Mouse (Mus musculus) cerebellum, adult 18-20 months (tissue): Measurements from ENCODE around the gene Jph4.

Experiments used
- DNase-seq, 2 experiments: peaks; one replicate each; pipeline ENCODE4 v3.0.0; 2021

Jph4 gene

DNA sequence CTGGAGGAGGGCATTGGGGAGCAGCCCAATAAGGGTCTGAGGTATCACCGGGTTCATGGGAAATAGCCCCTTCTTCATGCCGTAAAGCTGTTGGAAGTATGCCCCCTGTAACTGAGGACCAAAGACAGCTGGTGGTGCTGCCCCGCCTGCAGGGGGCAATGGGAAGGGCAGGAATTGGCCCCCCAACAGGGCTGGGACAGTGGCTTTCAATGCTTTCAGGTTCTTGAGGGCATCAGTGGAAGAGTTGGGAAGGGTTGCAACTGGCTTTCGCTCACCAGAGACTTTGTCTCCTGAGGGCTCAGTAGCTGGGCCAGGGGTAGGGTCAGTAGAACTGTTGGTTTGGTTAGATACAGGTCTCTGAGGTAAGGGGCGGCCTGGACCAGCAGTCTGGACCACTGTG, 53.6 kb downstream of the Jph4 start:
- DNase-seq = peak in 1 of 2 experiments; percentile 48

DNA sequence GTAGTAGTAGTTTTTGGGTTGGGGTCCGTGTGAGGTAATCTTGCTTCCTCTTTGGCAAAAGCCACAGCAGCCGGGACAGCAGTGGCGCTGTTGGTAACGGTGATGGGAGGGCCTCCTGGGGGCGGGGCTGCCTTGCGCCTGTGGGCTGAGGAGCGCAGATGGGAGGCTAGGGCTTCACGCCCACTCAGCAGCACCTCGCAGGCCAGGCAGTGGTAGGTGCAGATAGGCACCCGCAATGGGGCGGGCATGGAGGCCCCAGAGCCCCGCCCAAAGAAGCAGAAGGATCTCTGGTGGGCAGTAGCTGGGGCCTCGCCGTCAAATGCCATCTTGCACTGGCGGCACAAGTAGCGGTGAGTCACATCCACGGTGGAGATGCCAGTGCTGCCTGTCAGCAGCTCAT, 54.1 kb downstream of the Jph4 start:
- peak; percentile 76 to 77 for DNase-seq

DNA sequence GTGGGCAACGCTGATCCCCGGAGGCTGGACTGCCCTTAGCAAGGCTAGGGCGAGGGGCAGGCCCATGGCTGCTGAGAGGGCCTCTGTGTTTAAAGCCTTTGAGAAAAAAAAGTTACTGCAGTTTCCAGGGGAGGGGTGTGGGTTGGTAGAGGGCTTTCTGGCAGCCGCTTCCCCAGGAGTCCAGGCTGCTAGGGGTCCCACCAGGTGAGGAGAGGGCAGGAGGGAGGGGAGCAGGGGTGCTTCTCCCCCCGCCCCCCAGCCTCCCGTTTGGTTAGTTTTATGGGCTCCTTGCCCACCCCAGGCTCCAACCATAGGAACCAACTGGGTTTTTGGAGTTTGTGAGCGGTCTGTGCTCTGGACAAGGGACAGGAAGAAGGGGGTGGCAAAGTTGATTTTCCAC, 54.9 kb downstream of the Jph4 start:
- peak in 1 of 2 experiments; percentile 26 for DNase-seq

DNA sequence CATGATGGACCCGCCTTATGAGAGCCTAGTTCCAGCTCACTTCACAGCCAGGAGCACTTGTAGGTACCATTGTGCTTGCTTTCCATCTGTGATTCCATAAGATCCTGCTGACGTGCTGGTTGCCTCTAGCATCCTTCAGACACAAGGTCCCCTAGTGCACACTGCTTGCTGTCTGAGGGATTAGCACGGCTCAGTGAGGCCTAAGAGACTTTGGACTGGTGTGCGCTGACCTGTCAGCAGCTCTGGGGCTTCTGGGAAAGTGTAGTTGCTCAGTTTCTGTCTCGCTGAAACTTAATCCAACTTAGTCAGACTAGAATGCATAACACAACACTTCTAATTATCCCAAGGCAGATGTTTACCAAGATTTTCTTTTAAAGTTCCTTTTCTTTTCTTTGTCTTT, 56.8 kb downstream of the Jph4 start:
- DNase-seq = peak; percentile 17 to 31

DNA sequence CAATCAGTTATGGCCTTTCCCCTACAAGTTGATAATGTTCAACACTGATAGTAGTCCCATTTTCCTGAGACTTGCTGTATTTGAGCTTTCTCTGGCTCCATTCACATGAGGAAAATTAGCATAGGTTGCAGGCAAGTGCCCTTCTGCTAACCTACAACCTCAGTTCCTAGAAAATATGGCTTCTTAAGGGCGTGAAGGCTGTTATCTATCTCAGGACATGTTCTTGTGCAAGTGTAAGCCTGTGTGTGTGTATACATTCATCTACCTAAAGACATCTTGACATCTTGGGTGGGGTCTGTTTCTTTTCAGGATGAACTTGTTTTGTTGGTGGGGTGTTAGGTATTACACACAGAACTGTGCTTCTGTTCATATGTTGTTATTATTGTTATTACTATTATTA, 57.7 kb downstream of the Jph4 start:
- no peak for DNase-seq
